Mouse (Mus musculus) ES-Bruce4 (cell line): Measurements from ENCODE around the gene Dgkq.

ENCODE experiments used
- CTCF ChIP-seq: IDR thresholded peaks from one replicate; pipeline ENCODE4 v1.8.1; 2011; ENCODE audit warnings: low read depth, low read length
- EP300 ChIP-seq: IDR thresholded peaks from 2 replicates; pipeline ENCODE4 v1.6.1; 2011; ENCODE audit warnings: low read depth, low read length; ENCODE audit not compliant: insufficient read depth

- TF ChIP-seq EP300 (no peak), CTCF (peak; percentile 12)
Measured at GRCm38 (mm10) chr5:108645651-108646342, 23.7 kb downstream of the Dgkq start.
